In genomic region chr9:14397449-14397819, GRCm38 (mm10) we compare ENCODE assay signal across 23 mouse cellular contexts. TPM values are rescaled to one million over a fixed set of nuclear protein-coding genes. Genes with fewer than 3 reads are reported as not detected.
A peak's percentile ranks its signal among the peaks of the same experiment; 100 is the strongest.
DNase-seq lines count a peak whose midpoint lies in the region; ATAC-seq and TF ChIP-seq lines count a peak whose summit lies in the region.
"Had no signal": no experiment of that assay in that cellular context is flagged by ENCODE, and none has a peak within 500 bp of the region (broad histone marks: within the 10 kb centered on the region; RNA-seq: fewer than 3 reads in every experiment).

No protein-coding gene starts in this region.

- H3K36me3 ChIP-seq in G1E (replicated peaks): no peaks in the 10 kb centered on the region
- H3K36me3 ChIP-seq in MEL (ENCODE audit: control insufficient read depth in 1 of 2, insufficient read depth in 2 of 2, low read length in 2 of 2): peaks cover 0 to 65% of the 10 kb centered on the region in 2 experiments; a peak in 2 of 4 replicates
- H3K36me3 ChIP-seq in liver, embryonic 12.5 days: no peaks in the 10 kb centered on the region
- H3K36me3 ChIP-seq in liver, embryonic 15.5 days (replicated peaks): no peaks in the 10 kb centered on the region
- no peaks in the 10 kb centered on the region for H3K36me3 ChIP-seq in intestine, embryonic 15.5 days
- H3K36me3 ChIP-seq in intestine, embryonic 16.5 days (ENCODE audit: control insufficient read depth, insufficient read depth, low read length): no peaks in the 10 kb centered on the region
- H3K36me3 ChIP-seq: embryonic facial prominence, embryonic 12.5 days; embryonic facial prominence, embryonic 15.5 days; hindbrain, embryonic 12.5 days; hindbrain, embryonic 15.5 days had no signal

- H3K27me3 ChIP-seq in G1E (ENCODE audit: insufficient read depth, low read length) (no peaks in the 10 kb centered on the region), MEL (ENCODE audit: control insufficient read depth in 1 of 2, insufficient read depth in 2 of 2, low read length in 2 of 2) (no peaks in the 10 kb centered on the region)
- H3K27me3 ChIP-seq in liver, embryonic 12.5 days (replicated peaks): no peaks in the 10 kb centered on the region
- H3K27me3 ChIP-seq in liver, embryonic 15.5 days: no peaks in the 10 kb centered on the region
- no peaks in the 10 kb centered on the region for H3K27me3 ChIP-seq in intestine, embryonic 15.5 days (replicated peaks)
- H3K27me3 ChIP-seq in intestine, embryonic 16.5 days (replicated peaks; ENCODE audit: control insufficient read depth, insufficient read depth, low read length): no peaks in the 10 kb centered on the region
- H3K27me3 ChIP-seq: embryonic facial prominence, embryonic 12.5 days; embryonic facial prominence, embryonic 15.5 days; forebrain, embryonic 13.5 days; hindbrain, embryonic 12.5 days; hindbrain, embryonic 15.5 days; Patski had no signal

- H3K4me3 ChIP-seq in G1E (ENCODE audit: low read depth, low read length): peak overlapping the region; percentile 21; the same call in 1 of the 2 replicates
- 0 out of 4 replicates have a peak overlapping the region, but pooled peaks of 1 of the 2 experiments have one; percentile 1 for H3K4me3 ChIP-seq in MEL (ENCODE audit: control insufficient read depth in 1 of 2, insufficient read depth in 1 of 2, low read depth in 2 of 2, low read length in 2 of 2)
- no peak overlapping the region for H3K4me3 ChIP-seq in liver, embryonic 12.5 days
- no peak overlapping the region for H3K4me3 ChIP-seq in liver, embryonic 15.5 days (replicated peaks)
- no peak overlapping the region for H3K4me3 ChIP-seq in intestine, embryonic 15.5 days (replicated peaks)
- no peak overlapping the region for H3K4me3 ChIP-seq in intestine, embryonic 16.5 days (ENCODE audit: low read length)
- H3K4me3 ChIP-seq: embryonic facial prominence, embryonic 12.5 days; embryonic facial prominence, embryonic 15.5 days; forebrain, embryonic 13.5 days; gastrocnemius, adult 2 months; hindbrain, embryonic 12.5 days; hindbrain, embryonic 15.5 days had no signal

- no peak overlapping the region for H3K9ac ChIP-seq in MEL (ENCODE audit: control insufficient read depth, low read depth, low read length, poor library complexity, severe bottlenecking)
- H3K9ac ChIP-seq in liver, embryonic 12.5 days: peak overlapping the region; percentile 15; the same call in 1 of the 2 replicates
- H3K9ac ChIP-seq in liver, embryonic 15.5 days: no peak overlapping the region
- H3K9ac ChIP-seq in intestine, embryonic 15.5 days: no peak overlapping the region
- H3K9ac ChIP-seq in intestine, embryonic 16.5 days (ENCODE audit: low read depth, low read length): no peak overlapping the region
- H3K9ac ChIP-seq: embryonic facial prominence, embryonic 12.5 days; embryonic facial prominence, embryonic 15.5 days; forebrain, embryonic 13.5 days; hindbrain, embryonic 12.5 days; hindbrain, embryonic 15.5 days had no signal

- WGBS in liver, embryonic 12.5 days (ENCODE audit: insufficient replicate concordance): 60% methylated on average over 6 of the region's 6 CpGs
- 51% methylated on average over 6 of the region's 6 CpGs for WGBS in liver, embryonic 15.5 days (ENCODE audit: insufficient replicate concordance)
- WGBS in intestine, embryonic 15.5 days: 87% methylated on average over 6 of the region's 6 CpGs
- 84% methylated on average over 6 of the region's 6 CpGs for WGBS in intestine, embryonic 16.5 days

- H3K9me3 ChIP-seq in G1E (replicated peaks) (no peaks in the 10 kb centered on the region), MEL (replicated peaks; ENCODE audit: insufficient read depth, low read length) (no peaks in the 10 kb centered on the region)
- H3K9me3 ChIP-seq in liver, embryonic 12.5 days (replicated peaks): no peaks in the 10 kb centered on the region
- H3K9me3 ChIP-seq in liver, embryonic 15.5 days (replicated peaks): no peaks in the 10 kb centered on the region
- no peaks in the 10 kb centered on the region for H3K9me3 ChIP-seq in intestine, embryonic 15.5 days
- no peaks in the 10 kb centered on the region for H3K9me3 ChIP-seq in intestine, embryonic 16.5 days (ENCODE audit: control insufficient read depth, low read length)
- H3K9me3 ChIP-seq: embryonic facial prominence, embryonic 12.5 days; embryonic facial prominence, embryonic 15.5 days; forebrain, embryonic 13.5 days; hindbrain, embryonic 12.5 days; hindbrain, embryonic 15.5 days had no signal

- peak overlapping the region; percentile 63 for H3K27ac ChIP-seq in MEL (ENCODE audit: control insufficient read depth, low read depth, low read length)
- H3K27ac ChIP-seq in liver, embryonic 12.5 days: no peak overlapping the region
- no peak overlapping the region for H3K27ac ChIP-seq in liver, embryonic 15.5 days (replicated peaks)
- no peak overlapping the region for H3K27ac ChIP-seq in intestine, embryonic 15.5 days
- H3K27ac ChIP-seq in intestine, embryonic 16.5 days (ENCODE audit: low read length): no peak overlapping the region
- H3K27ac ChIP-seq: embryonic facial prominence, embryonic 12.5 days; embryonic facial prominence, embryonic 15.5 days; forebrain, embryonic 13.5 days; gastrocnemius, adult 2 months; hindbrain, embryonic 12.5 days; hindbrain, embryonic 15.5 days had no signal

- no peak for TF ChIP-seq CTCF in G1E (IDR thresholded peaks at IDR 0.05; ENCODE audit: low read depth, low read length)
- TF ChIP-seq CTCF in MEL (IDR thresholded peaks at IDR 0.05 in 2 of 3, conservative IDR thresholded peaks at IDR 0.05 in 1 of 3; ENCODE audit: control insufficient read depth in 1 of 3, insufficient read depth in 1 of 3, low read depth in 2 of 3, low read length in 3 of 3, poor library complexity in 1 of 3, severe bottlenecking in 1 of 3): no peak

- no peak overlapping the region for H3K4me2 ChIP-seq in liver, embryonic 12.5 days
- H3K4me2 ChIP-seq in liver, embryonic 15.5 days: no peak overlapping the region
- H3K4me2 ChIP-seq in intestine, embryonic 15.5 days (replicated peaks): no peak overlapping the region
- H3K4me2 ChIP-seq in intestine, embryonic 16.5 days (ENCODE audit: low read depth, low read length): no peak overlapping the region
- H3K4me2 ChIP-seq: embryonic facial prominence, embryonic 12.5 days; embryonic facial prominence, embryonic 15.5 days; forebrain, embryonic 13.5 days; heart, embryonic 11.5 days; hindbrain, embryonic 12.5 days; hindbrain, embryonic 15.5 days had no signal

- DNase-seq in G1E (ENCODE audit: low spot score) (no peak), MEL (ENCODE audit: low read depth, low spot score) (no peak)
- DNase-seq in spleen, postnatal 36 days (ENCODE audit: low spot score in 2 of 2): no peak
- DNase-seq: cerebellum, adult 11 months; cerebellum, adult 2 months; cerebellum, adult 9-11 months; cerebellum, postnatal 25 days; gastrocnemius, adult 2 months; gastrocnemius, postnatal 14 days had no signal

- peak; percentile 34; the same call in 1 of the 2 replicates for ATAC-seq in G1E (ENCODE audit: extremely low read depth, insufficient number of reproducible peaks, low FRiP score, poor library complexity, severe bottlenecking)
- ATAC-seq in liver, embryonic 12.5 days: peak; percentile 53; the same call in 1 of the 2 replicates
- peak; percentile 56 for ATAC-seq in liver, embryonic 15.5 days (ENCODE audit: insufficient read depth)
- ATAC-seq in intestine, embryonic 15.5 days: no peak
- no peak for ATAC-seq in activated CD4-positive, CD25-positive, alpha-beta regulatory T cell, adult 4 months
- ATAC-seq in intestine, embryonic 16.5 days: no peak
- ATAC-seq: CD4-positive, CD25-positive, alpha-beta regulatory T cell, adult 4 months; forebrain, embryonic 13.5 days; forebrain, embryonic 16.5 days had no signal

- no peak for TF ChIP-seq POLR2A in MEL (IDR thresholded peaks at IDR 0.05; ENCODE audit: control insufficient read depth in 1 of 2, insufficient read depth in 1 of 2, low read depth in 1 of 2, low read length in 2 of 2, poor library complexity in 1 of 2)

- TF ChIP-seq RAD21 in MEL (IDR thresholded peaks at IDR 0.05; ENCODE audit: low read depth, low read length): no peak

- H3K4me1 ChIP-seq in G1E (ENCODE audit: insufficient read depth, low read depth, low read length): peaks cover 66% of the 10 kb centered on the region
- H3K4me1 ChIP-seq in MEL (ENCODE audit: control insufficient read depth in 1 of 2, insufficient read depth in 2 of 2, low read length in 2 of 2): peaks cover 47 to 48% of the 10 kb centered on the region in 2 experiments
- peaks cover 30% of the 10 kb centered on the region for H3K4me1 ChIP-seq in liver, embryonic 12.5 days
- H3K4me1 ChIP-seq in liver, embryonic 15.5 days (replicated peaks): peaks cover 33% of the 10 kb centered on the region
- no peaks in the 10 kb centered on the region for H3K4me1 ChIP-seq in intestine, embryonic 15.5 days (replicated peaks)
- no peaks in the 10 kb centered on the region for H3K4me1 ChIP-seq in intestine, embryonic 16.5 days (ENCODE audit: control insufficient read depth, insufficient read depth, low read length)
- H3K4me1 ChIP-seq: embryonic facial prominence, embryonic 12.5 days; embryonic facial prominence, embryonic 15.5 days; forebrain, embryonic 13.5 days; hindbrain, embryonic 12.5 days; hindbrain, embryonic 15.5 days had no signal

- TF ChIP-seq EP300 in MEL (IDR thresholded peaks at IDR 0.05; ENCODE audit: low read depth in 1 of 2, low read length in 2 of 2): no peak

- H3K79me2 ChIP-seq in MEL (ENCODE audit: control insufficient read depth, insufficient read depth, low read length, poor library complexity): no peaks in the 10 kb centered on the region

TF ChIP-seq in MEL, 35 proteins besides CTCF, POLR2A, EP300 and RAD21 (continues in another document):
- TF ChIP-seq POLR2AphosphoS2 (IDR thresholded peaks at IDR 0.05; ENCODE audit: low read length): no peak
- 0 out of 2 replicates have a peak, but pooled peaks have one; percentile 67 for TF ChIP-seq ZMIZ1 (IDR thresholded peaks at IDR 0.05; ENCODE audit: low read depth, low read length)
- no peak for TF ChIP-seq HCFC1 (IDR thresholded peaks at IDR 0.05; ENCODE audit: low read depth, low read length)
- TF ChIP-seq CHD1 (IDR thresholded peaks at IDR 0.05; ENCODE audit: low read depth, low read length): no peak
- TF ChIP-seq CHD2 (IDR thresholded peaks at IDR 0.05; ENCODE audit: low read length): no peak

RNA-seq across cellular contexts. Expression of gene Endod1, which starts 16.1 kb away (rescaled TPM):
- total RNA-seq in G1E (2014; fragmentation: Nextera tagmentation): 2.2 and 26.7 TPM in 2 replicates
- 6.1 and 7.5 TPM in 2 replicates for total RNA-seq in G1E (2017)
- 5.1 and 5.7 TPM in 2 replicates for polyA plus RNA-seq in G1E (2012)
- 20.4 and 33.7 TPM in 2 replicates for total RNA-seq in MEL (2012; rRNA removed)
- 10 to 100 TPM in 1 of 2 experiments, not detected in 1; 31.1 TPM for polyA plus RNA-seq in MEL (2012; ENCODE audit: insufficient read depth in 1 of 2, insufficient read length in 2 of 2, low read depth in 1 of 2, low replicate concordance in 2 of 2, missing spikeins in 1 of 2)
- 36.8 and 40.3 TPM in 2 replicates for polyA plus RNA-seq in liver, embryonic 12.5 days (2016; fragmentation: Nextera tagmentation; extraction: Ambion mirVana)
- 43.3 and 46.5 TPM in 2 replicates for polyA plus RNA-seq in liver, embryonic 15.5 days (2015; fragmentation: Nextera tagmentation; extraction: Ambion mirVana)
- 26.3 and 26.7 TPM in 2 replicates for polyA plus RNA-seq in intestine, embryonic 15.5 days (2015; fragmentation: Nextera tagmentation; extraction: Ambion mirVana)
- 10 to 100 TPM; 33.4 to 39.9 TPM for polyA plus RNA-seq in activated CD4-positive, CD25-positive, alpha-beta regulatory T cell, adult 4 months (2017; shearing (Covaris generic))
- polyA plus RNA-seq in intestine, embryonic 16.5 days (2015; fragmentation: Nextera tagmentation; extraction: Ambion mirVana): 24.9 and 27.4 TPM in 2 replicates

Comparison
In these comparisons a context has a peak if more than half of its experiments do, and no peak if none do; other contexts are left out.
1. ATAC-seq: peak in G1E (single experiment), liver, embryonic 12.5 days (single experiment) and liver, embryonic 15.5 days (single experiment); none in intestine, embryonic 15.5 days (single experiment), activated CD4-positive, CD25-positive, alpha-beta regulatory T cell, adult 4 months (single experiment) and intestine, embryonic 16.5 days (single experiment).